Mouse (Mus musculus) cortical plate, adult 2 months (tissue): ENCODE results near the gene Hmg20b.

Experiments used
- CTCF ChIP-seq: fragments of 200-500 bp; IDR thresholded peaks from 2 replicates; pipeline ENCODE4 v1.5.1; 2011; ENCODE audit warnings: mild to moderate bottlenecking, control low read depth, low read length; ENCODE audit not compliant: insufficient read depth; ENCODE audit errors: extremely low read depth
- POLR2A ChIP-seq: fragments of 200-500 bp; IDR thresholded peaks from 2 replicates; pipeline ENCODE4 v1.6.1; 2011; ENCODE audit warnings: mild to moderate bottlenecking, low read length, control low read depth; ENCODE audit not compliant: insufficient read depth; ENCODE audit errors: extremely low read depth

DNA sequence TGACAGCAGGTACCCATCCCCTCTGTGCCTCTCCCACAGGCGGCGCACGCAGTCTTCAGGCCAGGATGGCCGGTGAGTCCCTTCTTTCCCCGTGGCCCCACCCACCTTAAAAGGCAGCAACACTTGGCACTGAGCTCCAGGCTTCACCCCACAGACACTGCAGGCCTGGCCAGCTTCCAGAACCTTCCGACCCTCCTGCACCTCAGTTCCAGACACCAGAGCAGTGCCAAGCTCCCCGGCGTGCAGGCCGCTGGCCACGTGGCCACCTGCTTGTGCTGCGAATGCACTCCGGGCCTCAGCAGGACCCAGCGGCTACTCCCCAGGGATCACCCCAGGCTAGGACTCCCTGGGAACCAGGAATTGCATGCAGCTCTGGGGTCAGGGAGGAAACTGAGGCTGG is 36.7 kb downstream of the Hmg20b start:
- TF ChIP-seq POLR2A: no peak
- TF ChIP-seq CTCF: no peak
